Mouse (Mus musculus): ENCODE measurements around the gene Wdcp.
"Not testable (repeated sequence)": the region's sequence is repeated elsewhere in the genome, so short reads cannot be mapped to it uniquely, and the experiment has no call there.

Wdcp gene

GRCm38 (mm10) chr12:4871260-4871659 is 28.2 kb downstream of the Wdcp start:
- in situ Hi-C loops (cut with MboI): no loop called here

GRCm38 (mm10) chr12:4872273-4872672 is 29.2 kb downstream of the Wdcp start:
- in situ Hi-C loops (cut with MboI): no loop called here

GRCm38 (mm10) chr12:4872983-4873477 is 29.9 kb downstream of the Wdcp start:
- in situ Hi-C loops (cut with MboI): no loop called here

GRCm38 (mm10) chr12:4873531-4873930 is 30.4 kb downstream of the Wdcp start:
- in situ Hi-C loops (cut with MboI): no loop called here

- in situ Hi-C loops (cut with MboI): no loop called here
Observed at GRCm38 (mm10) chr12:4874161-4874927, 31.2 kb downstream of the Wdcp start, which contains the start of gene Mfsd2b. Mfsd2b (minus strand) TSS chr12:4874359.

- in situ Hi-C loops (cut with MboI): no loop called here
Observed at GRCm38 (mm10) chr12:4875623-4876022, 32.5 kb downstream of the Wdcp start.

- in situ Hi-C loops (cut with MboI): no loop called here
Observed at GRCm38 (mm10) chr12:4878296-4878783, 35.2 kb downstream of the Wdcp start.

GRCm38 (mm10) chr12:4879048-4879447 is 35.9 kb downstream of the Wdcp start:
- in situ Hi-C loops (cut with MboI): no loop called here

GRCm38 (mm10) chr12:4882086-4882485 is 39.0 kb downstream of the Wdcp start:
- in situ Hi-C loops (cut with MboI): no loop called here

GRCm38 (mm10) chr12:4885062-4885461 is 42.0 kb downstream of the Wdcp start:
- in situ Hi-C loops (cut with MboI): no loop called here

- in situ Hi-C loops (cut with MboI): not testable (repeated sequence)
Observed at GRCm38 (mm10) chr12:4886581-4886980, 43.5 kb downstream of the Wdcp start.

- in situ Hi-C loops (cut with MboI): no loop called here
Observed at GRCm38 (mm10) chr12:4888739-4889138, 45.6 kb downstream of the Wdcp start.

GRCm38 (mm10) chr12:4889251-4889650 is 46.1 kb downstream of the Wdcp start:
- in situ Hi-C loops (cut with MboI): no loop called here

- in situ Hi-C loops (cut with MboI): no loop called here
Observed at GRCm38 (mm10) chr12:4889891-4890290, 46.8 kb downstream of the Wdcp start.

GRCm38 (mm10) chr12:4898024-4898423 is 54.9 kb downstream of the Wdcp start:
- in situ Hi-C loops (cut with MboI): no loop called here

GRCm38 (mm10) chr12:4905946-4906345 is 62.8 kb downstream of the Wdcp start:
- in situ Hi-C loops (cut with MboI): no loop called here

GRCm38 (mm10) chr12:4906476-4906875 is 63.4 kb downstream of the Wdcp start:
- in situ Hi-C loops (cut with MboI): no loop called here

GRCm38 (mm10) chr12:4906951-4907906 is 64.1 kb downstream of the Wdcp start, which contains the start of gene Ubxn2a:
Ubxn2a (minus strand) TSS chr12:4907705.
- in situ Hi-C loops (cut with MboI): no loop called here

- in situ Hi-C loops (cut with MboI): no loop called here
Observed at GRCm38 (mm10) chr12:4908391-4908790, 65.3 kb downstream of the Wdcp start.
